Mouse (Mus musculus): Measurements from ENCODE around the gene Cep68. TPM values are rescaled to one million over a fixed set of nuclear protein-coding genes. Genes with fewer than 3 reads are reported as not detected.

The Cep68 gene
- polyA plus RNA-seq, 1 experiment from 2014 or later, result 25.8 TPM

GRCm38 (mm10) chr11:20204870-20205446, 44.3 kb downstream of the Cep68 start:
- no peaks in the 10 kb centered on the region; the same call in 1 of the 2 replicates for H3K36me3 ChIP-seq (ENCODE audit: control insufficient read depth, insufficient read depth, low read length)

GRCm38 (mm10) chr11:20204321-20204720, 44.9 kb downstream of the Cep68 start:
- no peak overlapping the region for H3K27ac ChIP-seq (ENCODE audit: low read depth, low read length)
- H3K27me3 ChIP-seq (replicated peaks; ENCODE audit: control insufficient read depth, insufficient read depth, low read length), result no peaks in the 10 kb centered on the region
- no peaks in the 10 kb centered on the region for H3K9me3 ChIP-seq (ENCODE audit: control insufficient read depth, low read length)
- H3K4me2 ChIP-seq, result peak overlapping the region; percentile 31
- 73% methylated on average over 2 of the region's 2 CpGs for WGBS
- H3K9ac ChIP-seq (ENCODE audit: low read depth, low read length), result no peak overlapping the region
- no peak for ATAC-seq (replicated peaks; ENCODE audit: low FRiP score)
- H3K4me3 ChIP-seq (ENCODE audit: low read depth, low read length), result no peak overlapping the region
- DNase-seq (ENCODE audit: low spot score), result no peak
- no peaks in the 10 kb centered on the region; the same call in 1 of the 2 replicates for H3K36me3 ChIP-seq (ENCODE audit: control insufficient read depth, insufficient read depth, low read length)
- H3K4me1 ChIP-seq (replicated peaks; ENCODE audit: control insufficient read depth, insufficient read depth, low read length), result peaks cover 36% of the 10 kb centered on the region

More at GRCm38 (mm10) chr11:20204870-20205446, 44.3 kb downstream of the Cep68 start:
- no peak for ATAC-seq (replicated peaks; ENCODE audit: low FRiP score)
- Histone ChIP-seq H3K4me3 (ENCODE audit: low read depth, low read length) (no peak overlapping the region), H3K4me2 (no peak overlapping the region), H3K4me1 (replicated peaks; ENCODE audit: control insufficient read depth, insufficient read depth, low read length) (peaks cover 36% of the 10 kb centered on the region), H3K27ac (ENCODE audit: low read depth, low read length) (no peak overlapping the region), H3K27me3 (replicated peaks; ENCODE audit: control insufficient read depth, insufficient read depth, low read length) (no peaks in the 10 kb centered on the region), H3K9ac (ENCODE audit: low read depth, low read length) (no peak overlapping the region), H3K9me3 (ENCODE audit: control insufficient read depth, low read length) (no peaks in the 10 kb centered on the region)
- no peak for DNase-seq (ENCODE audit: low spot score)
- WGBS, result 60% methylated on average over 9 of the region's 9 CpGs

- Histone ChIP-seq H3K27ac (ENCODE audit: low read depth, low read length) (no peak overlapping the region), H3K27me3 (replicated peaks; ENCODE audit: control insufficient read depth, insufficient read depth, low read length) (no peaks in the 10 kb centered on the region), H3K4me3 (ENCODE audit: low read depth, low read length) (peak overlapping the region; percentile 87), H3K9me3 (ENCODE audit: control insufficient read depth, low read length) (no peaks in the 10 kb centered on the region), H3K36me3 (ENCODE audit: control insufficient read depth, insufficient read depth, low read length) (no peaks in the 10 kb centered on the region), H3K4me2 (peak overlapping the region; percentile 86), H3K9ac (ENCODE audit: low read depth, low read length) (peak overlapping the region; percentile 92), H3K4me1 (replicated peaks; ENCODE audit: control insufficient read depth, insufficient read depth, low read length) (peaks cover 36% of the 10 kb centered on the region)
- 43% methylated on average over 7 of the region's 7 CpGs for WGBS
- ATAC-seq (replicated peaks; ENCODE audit: low FRiP score), result no peak
- no peak for DNase-seq (ENCODE audit: low spot score)
Observed at GRCm38 (mm10) chr11:20202299-20203011, 46.8 kb downstream of the Cep68 start.

- H3K9me3 ChIP-seq (ENCODE audit: control insufficient read depth, low read length), result no peaks in the 10 kb centered on the region
- H3K36me3 ChIP-seq (ENCODE audit: control insufficient read depth, insufficient read depth, low read length), result no peaks in the 10 kb centered on the region
- peaks cover 33% of the 10 kb centered on the region for H3K4me1 ChIP-seq (replicated peaks; ENCODE audit: control insufficient read depth, insufficient read depth, low read length)
- peak overlapping the region; percentile 86 for H3K4me2 ChIP-seq
- ATAC-seq (replicated peaks; ENCODE audit: low FRiP score) (peak; percentile 8; the same call in 1 of the 2 replicates), DNase-seq (ENCODE audit: low spot score) (no peak)
- H3K27ac ChIP-seq (ENCODE audit: low read depth, low read length), result peak overlapping the region; percentile 79
- H3K27me3 ChIP-seq (replicated peaks; ENCODE audit: control insufficient read depth, insufficient read depth, low read length), result no peaks in the 10 kb centered on the region
- peak overlapping the region; percentile 92 for H3K9ac ChIP-seq (ENCODE audit: low read depth, low read length)
- H3K4me3 ChIP-seq (ENCODE audit: low read depth, low read length), result peak overlapping the region; percentile 87
- under 1% methylated on average over 40 of the region's 40 CpGs for WGBS
Observed at GRCm38 (mm10) chr11:20201661-20202101, 47.5 kb downstream of the Cep68 start.

- WGBS, result under 1% methylated on average over 54 of the region's 54 CpGs
- H3K9me3 ChIP-seq (ENCODE audit: control insufficient read depth, low read length), result no peaks in the 10 kb centered on the region
- no peaks in the 10 kb centered on the region for H3K27me3 ChIP-seq (replicated peaks; ENCODE audit: control insufficient read depth, insufficient read depth, low read length)
- H3K9ac ChIP-seq (ENCODE audit: low read depth, low read length), result peak within 1 kb of the TSS; percentile 92
- peak; percentile 96 for ATAC-seq (replicated peaks; ENCODE audit: low FRiP score)
- H3K4me3 ChIP-seq (ENCODE audit: low read depth, low read length), result peak within 1 kb of the TSS; percentile 87
- H3K27ac ChIP-seq (ENCODE audit: low read depth, low read length), result peak within 1 kb of the TSS; percentile 79
- DNase-seq (ENCODE audit: low spot score), result peak; percentile 100
- H3K36me3 ChIP-seq (ENCODE audit: control insufficient read depth, insufficient read depth, low read length), result no peaks in the 10 kb centered on the region
- H3K4me2 ChIP-seq, result peak within 1 kb of the TSS; percentile 86
- peaks cover 26% of the 10 kb centered on the region for H3K4me1 ChIP-seq (replicated peaks; ENCODE audit: control insufficient read depth, insufficient read depth, low read length)
Observed at GRCm38 (mm10) chr11:20200713-20201575, 48.3 kb downstream of the Cep68 start, which contains the start of gene Rab1a. TSS of gene Rab1a (plus strand) at chr11:20201432.

GRCm38 (mm10) chr11:20193100-20193736, 56.0 kb downstream of the Cep68 start:
- Histone ChIP-seq H3K9ac (ENCODE audit: low read depth, low read length) (no peak overlapping the region), H3K4me3 (ENCODE audit: low read depth, low read length) (no peak overlapping the region), H3K36me3 (ENCODE audit: control insufficient read depth, insufficient read depth, low read length) (no peaks in the 10 kb centered on the region), H3K4me1 (replicated peaks; ENCODE audit: control insufficient read depth, insufficient read depth, low read length) (no peaks in the 10 kb centered on the region), H3K27me3 (replicated peaks; ENCODE audit: control insufficient read depth, insufficient read depth, low read length) (no peaks in the 10 kb centered on the region), H3K9me3 (ENCODE audit: control insufficient read depth, low read length) (no peaks in the 10 kb centered on the region), H3K27ac (ENCODE audit: low read depth, low read length) (no peak overlapping the region), H3K4me2 (no peak overlapping the region)
- ATAC-seq (replicated peaks; ENCODE audit: low FRiP score) (no peak), DNase-seq (ENCODE audit: low spot score) (no peak)
- 50% methylated on average over 4 of the region's 4 CpGs for WGBS

GRCm38 (mm10) chr11:20187271-20187670, 62.0 kb downstream of the Cep68 start:
- ATAC-seq (replicated peaks; ENCODE audit: low FRiP score) (no peak), DNase-seq (ENCODE audit: low spot score) (no peak)
- H3K27me3 ChIP-seq (replicated peaks; ENCODE audit: control insufficient read depth, insufficient read depth, low read length), result no peaks in the 10 kb centered on the region
- no peak overlapping the region for H3K4me3 ChIP-seq (ENCODE audit: low read depth, low read length)
- no peak overlapping the region for H3K9ac ChIP-seq (ENCODE audit: low read depth, low read length)
- H3K27ac ChIP-seq (ENCODE audit: low read depth, low read length), result no peak overlapping the region
- H3K4me1 ChIP-seq (replicated peaks; ENCODE audit: control insufficient read depth, insufficient read depth, low read length), result no peaks in the 10 kb centered on the region
- no peaks in the 10 kb centered on the region for H3K9me3 ChIP-seq (ENCODE audit: control insufficient read depth, low read length)
- 71% methylated on average over 6 of the region's 6 CpGs for WGBS
- H3K4me2 ChIP-seq, result no peak overlapping the region
- H3K36me3 ChIP-seq (ENCODE audit: control insufficient read depth, insufficient read depth, low read length), result no peaks in the 10 kb centered on the region

All from liver, embryonic 11.5 days (tissue).